7 mouse cellular contexts compared by ENCODE assay signal in the genomic region with DNA sequence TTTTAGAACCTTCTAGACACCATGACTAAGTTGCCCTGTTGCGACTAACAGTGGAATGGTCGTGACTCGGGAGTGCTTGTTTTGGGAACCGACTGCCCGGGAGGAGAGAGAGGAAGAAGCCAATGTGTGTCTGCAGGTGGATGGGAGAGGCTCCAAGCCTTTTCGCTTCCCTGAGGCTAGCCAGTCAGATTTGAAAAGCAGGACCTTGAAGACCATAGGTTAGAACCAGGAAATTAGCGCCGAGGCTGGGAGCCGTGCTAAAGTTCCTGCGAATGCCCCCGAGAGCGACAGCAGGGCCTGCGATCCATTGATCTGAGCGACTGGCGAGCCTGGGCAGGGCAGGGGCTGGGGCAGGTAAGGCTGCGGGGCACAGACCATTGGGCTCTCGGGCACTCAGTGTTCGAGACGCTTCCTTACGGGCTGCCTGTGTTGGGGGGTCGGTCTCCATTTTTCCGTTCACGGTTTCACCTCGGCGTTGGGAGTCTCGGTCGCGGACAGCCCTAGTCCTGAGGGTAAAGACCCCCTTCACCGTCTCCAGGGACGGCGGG. TPM values are rescaled to one million over a fixed set of nuclear protein-coding genes. Genes with fewer than 3 reads are reported as not detected.
DNase-seq lines count a peak whose midpoint lies in the region; ATAC-seq and TF ChIP-seq lines count a peak whose summit lies in the region.

A gene (plus strand): TSS at position 51 of the 548 bp plus-strand sequence.

- H3K9ac ChIP-seq in hindbrain, embryonic 12.5 days: peak within 1 kb of the TSS; percentile 86

- POLR2A ChIA-PET in Patski (lab: Charles Lee): no interaction called here

- DNase-seq in Patski (ENCODE audit: low read depth, low spot score): no peak
- DNase-seq in cerebellum, adult 2 months: peak; percentile 62 to 68
- DNase-seq in frontal cortex, postnatal 14 days (ENCODE audit: low spot score in 2 of 2): peak; percentile 25 to 40
- peak; percentile 23 to 24 for DNase-seq in layer of hippocampus, postnatal 25 days (ENCODE audit: extremely low spot score in 1 of 2, low spot score in 1 of 2)
- DNase-seq in lung, postnatal 4 days: peak; percentile 44 to 55
- peak; percentile 11 to 23 for DNase-seq in right cerebral cortex, adult 2 months (ENCODE audit: low spot score in 2 of 2)

- peaks cover under 1% of the 10 kb centered on the region for H3K4me1 ChIP-seq in cerebellum, adult 2 months (ENCODE audit: control insufficient read depth, insufficient read depth, low read length)
- H3K4me1 ChIP-seq in hindbrain, embryonic 12.5 days: peaks cover 19% of the 10 kb centered on the region

- TF ChIP-seq POLR2A in cerebellum, adult 2 months (IDR thresholded peaks at IDR 0.05; ENCODE audit: borderline replicate concordance, insufficient read depth, low read length): no peak

- 2% methylated on average over 31 of the region's 31 CpGs for WGBS in cerebellum, adult 2 months
- 2% methylated on average over 31 of the region's 31 CpGs for WGBS in hindbrain, embryonic 12.5 days

- no peak for ATAC-seq in Patski
- ATAC-seq in hindbrain, embryonic 12.5 days (ENCODE audit: low FRiP score): no peak

- H3K4me2 ChIP-seq in hindbrain, embryonic 12.5 days (replicated peaks): peak within 1 kb of the TSS; percentile 93

- no peaks in the 10 kb centered on the region for H3K36me3 ChIP-seq in hindbrain, embryonic 12.5 days

- H3K27me3 ChIP-seq in Patski: no peaks in the 10 kb centered on the region
- no peaks in the 10 kb centered on the region for H3K27me3 ChIP-seq in cerebellum, adult 2 months (ENCODE audit: control insufficient read depth, insufficient read depth, low read length)
- no peaks in the 10 kb centered on the region for H3K27me3 ChIP-seq in hindbrain, embryonic 12.5 days

- H3K9me3 ChIP-seq in hindbrain, embryonic 12.5 days (replicated peaks): no peaks in the 10 kb centered on the region

- H3K27ac ChIP-seq in cerebellum, adult 2 months (ENCODE audit: insufficient read depth, low read length): peak within 1 kb of the TSS; percentile 60
- peak within 1 kb of the TSS; percentile 86 for H3K27ac ChIP-seq in hindbrain, embryonic 12.5 days

- peak within 1 kb of the TSS; percentile 71 for H3K4me3 ChIP-seq in cerebellum, adult 2 months (replicated peaks; ENCODE audit: insufficient read depth, low read depth, low read length)
- H3K4me3 ChIP-seq in hindbrain, embryonic 12.5 days: peak within 1 kb of the TSS; percentile 74

- in situ Hi-C loops in Patski (cut with MboI; ENCODE audit: low pct_unique_long_range_greater_than_20kb): no loop called here

- TF ChIP-seq CTCF in Patski (IDR thresholded peaks at IDR 0.05): no peak
- TF ChIP-seq CTCF in cerebellum, adult 2 months (IDR thresholded peaks at IDR 0.05; ENCODE audit: borderline replicate concordance, insufficient read depth, low read depth, low read length): no peak

- CTCF ChIA-PET in Patski (lab: Charles Lee): no interaction called here

RNA-seq across cellular contexts. Expression of the gene that starts here (rescaled TPM):
- 12.0 TPM for polyA plus RNA-seq in Patski (2021)
- 35.9 and 42.3 TPM in 2 replicates for polyA plus RNA-seq in cerebellum, adult 2 months (2012; rRNA removed)
- polyA plus RNA-seq in hindbrain, embryonic 12.5 days (2016; fragmentation: Nextera tagmentation; extraction: Ambion mirVana): 84.6 and 92.4 TPM in 2 replicates
- total RNA-seq in layer of hippocampus, postnatal 25 days (2021): 10 to 100 TPM; 25.7 to 35.3 TPM
